Mouse (Mus musculus) MEL (cell line): ENCODE measurements around the gene 4930442H23Rik.

Experiments used
- EP300 ChIP-seq, 2 experiments: IDR thresholded peaks; 2 replicates each; pipeline ENCODE4 v1.6.1; 2011; ENCODE audit warnings: improper control_type of control experiment in 2 of 2, low read length in 2 of 2, low read depth in 1 of 2, mild to moderate bottlenecking in 1 of 2
- GATA1 ChIP-seq: IDR thresholded peaks from 2 replicates; pipeline ENCODE4 v1.6.1; 2011; ENCODE audit warnings: low read depth, low read length, improper control_type of control experiment
- UBTF ChIP-seq: IDR thresholded peaks from 2 replicates; pipeline ENCODE4 v1.6.1; 2012; ENCODE audit warnings: low read depth, mild to moderate bottlenecking, inconsistent platforms, low read length, improper control_type of control experiment, moderate library complexity, borderline replicate concordance; ENCODE audit not compliant: insufficient read depth

GRCm38 (mm10) chr10:81204137-81204536 is 20.5 kb upstream of the 4930442H23Rik start:
- TF ChIP-seq UBTF = no peak
- TF ChIP-seq EP300 (IDR thresholded peaks at IDR 0.05; ENCODE audit: low read depth in 1 of 2, low read length in 2 of 2) = no peak
- TF ChIP-seq GATA1 = no peak
